Mouse (Mus musculus): Measurements from ENCODE around the gene Tyro3. TPM values are rescaled to one million over a fixed set of nuclear protein-coding genes. Genes with fewer than 3 reads are reported as not detected.

The Tyro3 gene
- polyA plus RNA-seq, 1 experiment from 2014 or later = 13.0 TPM

Other genes with a start within 250 kb of the Tyro3 start
- 77.0 and 79.8 TPM in 2 replicates for gene Nusap1, start 179.4 kb upstream of the Tyro3 start, polyA plus RNA-seq (2015; fragmentation: Nextera tagmentation; extraction: Ambion mirVana)
- gene Oip5, start 179.3 kb upstream of the Tyro3 start, polyA plus RNA-seq (2015; fragmentation: Nextera tagmentation; extraction: Ambion mirVana) = 30.7 and 31.5 TPM in 2 replicates
- 51.8 and 52.3 TPM in 2 replicates for gene Ndufaf1, start 134.9 kb upstream of the Tyro3 start, polyA plus RNA-seq (2015; fragmentation: Nextera tagmentation; extraction: Ambion mirVana)
- gene Rtf1, start 122.7 kb upstream of the Tyro3 start, polyA plus RNA-seq (2015; fragmentation: Nextera tagmentation; extraction: Ambion mirVana) = 44.7 and 45.9 TPM in 2 replicates
- gene Itpka, start 55.4 kb upstream of the Tyro3 start, polyA plus RNA-seq (2015; fragmentation: Nextera tagmentation; extraction: Ambion mirVana) = 1.2 and 1.5 TPM in 2 replicates
- 0.53 and 0.95 TPM in 2 replicates for gene Ltk, start 37.3 kb upstream of the Tyro3 start, polyA plus RNA-seq (2015; fragmentation: Nextera tagmentation; extraction: Ambion mirVana)
- gene Rpap1, start 10.2 kb upstream of the Tyro3 start, polyA plus RNA-seq (2015; fragmentation: Nextera tagmentation; extraction: Ambion mirVana) = 29.9 and 34.1 TPM in 2 replicates
- 27.1 and 31.7 TPM in 2 replicates for gene Mga, start 99.5 kb downstream of the Tyro3 start, polyA plus RNA-seq (2015; fragmentation: Nextera tagmentation; extraction: Ambion mirVana)
- gene Mapkbp1, start 175.0 kb downstream of the Tyro3 start, polyA plus RNA-seq (2015; fragmentation: Nextera tagmentation; extraction: Ambion mirVana) = 3.3 and 4.0 TPM in 2 replicates
- gene Jmjd7, start 229.8 kb downstream of the Tyro3 start, polyA plus RNA-seq (2015; fragmentation: Nextera tagmentation; extraction: Ambion mirVana) = 19.4 and 21.9 TPM in 2 replicates
- 2.9 and 3.3 TPM in 2 replicates for gene Gm28042, start 229.8 kb downstream of the Tyro3 start, polyA plus RNA-seq (2015; fragmentation: Nextera tagmentation; extraction: Ambion mirVana)
- gene Pla2g4b, start 235.7 kb downstream of the Tyro3 start, polyA plus RNA-seq (2015; fragmentation: Nextera tagmentation; extraction: Ambion mirVana) = 1.8 and 2.6 TPM in 2 replicates

Data from kidney, embryonic 15.5 days (tissue).